Mouse (Mus musculus) brain, adult 2 months (tissue): ENCODE measurements around the gene Rarg.

Experiments
- DNase-seq: peaks from one replicate; pipeline ENCODE4 v3.0.0; 2011; ENCODE audit warnings: low read depth, low spot score

Gene Rarg

DNA sequence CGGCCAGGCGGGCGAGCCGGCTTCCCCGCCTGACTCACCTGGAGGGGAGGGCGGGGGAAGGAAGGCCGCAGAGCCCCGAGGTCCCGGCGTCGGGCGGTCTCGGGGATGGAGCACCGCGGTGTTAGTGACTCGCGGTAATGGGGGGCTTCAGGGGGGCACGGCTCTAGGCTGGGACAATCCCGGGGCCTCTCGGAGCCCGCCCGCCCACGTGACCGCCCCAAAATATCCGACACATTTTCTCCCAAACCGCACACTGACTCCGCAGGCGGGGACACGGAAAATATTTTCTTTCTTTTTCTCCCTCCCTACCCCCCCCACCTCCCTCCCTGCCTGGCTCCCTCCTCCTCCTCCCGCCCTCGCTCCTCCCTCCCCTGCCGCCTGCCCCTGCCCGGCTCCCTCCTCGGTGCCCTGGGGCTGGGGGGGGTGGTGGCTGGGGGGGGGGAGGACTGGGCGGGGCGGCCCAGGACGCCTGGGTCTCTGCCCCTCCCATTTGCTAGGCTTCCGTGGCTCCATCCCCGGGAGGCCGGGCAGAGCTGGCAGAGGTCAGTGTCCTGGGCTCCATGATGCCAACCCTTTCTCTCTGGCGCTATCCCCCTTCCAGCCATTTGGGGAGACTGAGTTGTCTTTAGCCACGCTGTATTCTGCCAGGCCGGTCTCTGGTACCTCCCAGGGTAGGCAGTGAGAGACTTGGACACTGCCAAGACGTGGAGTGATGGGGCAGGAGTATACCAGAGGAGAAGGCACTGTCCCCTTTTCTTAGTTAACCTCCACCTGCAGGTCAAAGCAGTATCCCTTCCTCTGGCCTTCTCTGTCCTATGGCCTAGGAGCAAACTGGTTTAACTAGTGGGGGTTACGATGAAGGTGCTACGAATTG, at the start of gene Rarg:
Gene Rarg (minus strand): TSS at position 316 of the 874 bp plus-strand sequence.
- DNase-seq = peak; percentile 71

DNA sequence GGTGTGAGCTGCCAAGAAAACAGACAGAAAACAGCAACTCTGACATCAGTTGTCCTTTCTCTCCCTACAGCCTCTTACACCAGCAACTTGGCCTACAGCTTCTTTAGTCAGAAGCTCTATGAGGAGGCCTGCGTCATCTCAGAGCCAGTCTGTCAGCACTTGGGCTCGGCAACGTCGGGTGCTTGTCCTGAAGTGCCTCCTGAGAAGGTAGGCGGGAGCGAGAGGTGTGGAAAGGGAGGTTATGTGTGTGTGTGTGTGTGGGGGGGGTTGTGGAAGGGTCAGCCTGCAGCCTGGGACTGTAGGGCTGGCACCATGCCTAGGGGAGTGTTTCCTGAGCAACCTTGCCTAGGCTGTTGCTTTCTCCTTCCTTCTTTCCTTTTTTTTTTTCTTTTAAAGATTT, 45.2 kb upstream of the Rarg start:
- DNase-seq = no peak

DNA sequence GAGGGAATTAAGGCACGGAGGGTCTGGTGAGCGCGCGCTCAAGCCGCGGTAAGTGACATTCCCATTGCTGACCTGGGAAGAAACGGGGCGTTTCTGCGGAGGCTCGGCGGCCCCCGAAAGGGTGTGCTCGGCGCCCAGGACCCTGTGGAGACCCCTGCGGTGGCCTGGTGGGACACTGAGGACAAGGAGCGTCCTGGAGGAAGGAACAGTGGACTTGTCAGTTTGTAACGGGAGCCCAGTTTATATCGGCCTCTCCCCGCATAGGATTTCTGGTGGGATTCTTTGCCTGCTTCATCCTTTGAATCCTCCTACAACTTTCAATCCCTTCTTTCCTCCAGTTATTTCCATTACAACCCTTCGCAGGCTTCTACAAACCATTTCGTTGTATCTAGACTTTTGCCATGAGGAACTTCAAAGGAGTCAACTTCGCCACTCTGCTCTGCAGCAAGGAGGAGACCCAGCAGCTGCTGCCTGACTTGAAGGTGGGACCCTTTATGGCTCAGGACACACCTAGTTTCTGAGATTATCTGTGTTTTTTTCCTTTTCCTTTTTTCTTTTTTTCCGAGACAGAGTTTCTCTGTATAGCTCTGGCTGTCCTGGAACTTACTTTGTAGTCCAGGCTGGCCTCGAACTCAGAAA, 39.2 kb upstream of the Rarg start:
- DNase-seq = no peak

DNA sequence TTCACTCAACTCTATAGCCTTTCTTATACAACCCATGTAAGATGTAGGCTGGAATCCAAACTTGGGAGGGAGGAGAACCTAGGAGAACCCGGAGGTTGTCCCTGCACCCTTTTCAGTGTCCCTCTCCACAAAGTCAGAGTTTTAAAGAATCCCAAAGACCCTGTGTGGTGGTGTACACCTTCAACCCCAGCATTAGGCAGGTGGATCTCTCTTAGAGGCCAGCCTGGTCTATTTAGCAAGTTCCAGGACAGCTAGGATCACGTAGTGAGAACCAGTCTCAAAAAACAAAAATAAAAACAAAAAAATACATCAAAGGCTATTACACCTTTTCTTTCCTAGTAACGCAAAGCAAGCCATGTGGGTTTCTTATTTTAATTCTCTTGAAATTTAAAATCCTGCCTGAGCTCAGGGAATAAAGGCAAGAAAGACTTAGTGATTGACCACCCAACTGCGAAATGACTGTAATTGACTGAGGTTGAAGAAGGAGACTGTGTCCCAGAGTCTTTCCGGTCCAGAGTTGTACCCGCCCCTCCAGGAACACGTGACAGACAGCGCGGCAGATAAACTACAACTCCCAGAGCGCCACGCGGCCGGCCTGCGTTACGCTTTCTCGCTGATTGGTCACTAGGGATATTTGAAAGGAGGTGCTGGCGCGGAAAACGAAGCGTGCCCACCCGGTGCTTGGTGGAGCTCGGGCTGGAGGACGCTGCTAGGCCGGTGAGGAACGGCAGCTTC, 38.5 kb upstream of the Rarg start, which contains the start of gene Espl1:
Gene Espl1 (plus strand): TSS at position 634 of the 735 bp plus-strand sequence.
- peak; percentile 95 for DNase-seq

DNA sequence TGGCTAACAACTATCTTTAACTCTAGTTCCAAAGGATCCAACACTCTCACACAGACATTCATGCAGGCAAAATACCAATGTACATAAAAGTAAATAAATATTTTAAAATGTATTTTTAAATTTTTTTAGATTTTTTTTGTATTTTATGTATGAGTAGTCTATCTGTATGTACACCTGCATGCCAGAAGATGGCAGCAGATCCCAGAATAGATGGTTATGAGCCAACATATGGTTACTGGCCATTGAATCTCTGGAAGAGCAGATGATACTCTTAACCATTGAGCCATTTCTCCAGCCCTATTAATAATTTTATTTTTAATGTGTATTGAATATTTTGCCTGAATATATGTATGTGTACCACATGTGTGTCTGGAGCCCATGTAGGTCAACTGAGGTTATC, 30.1 kb upstream of the Rarg start:
- peak; percentile 77 for DNase-seq

DNA sequence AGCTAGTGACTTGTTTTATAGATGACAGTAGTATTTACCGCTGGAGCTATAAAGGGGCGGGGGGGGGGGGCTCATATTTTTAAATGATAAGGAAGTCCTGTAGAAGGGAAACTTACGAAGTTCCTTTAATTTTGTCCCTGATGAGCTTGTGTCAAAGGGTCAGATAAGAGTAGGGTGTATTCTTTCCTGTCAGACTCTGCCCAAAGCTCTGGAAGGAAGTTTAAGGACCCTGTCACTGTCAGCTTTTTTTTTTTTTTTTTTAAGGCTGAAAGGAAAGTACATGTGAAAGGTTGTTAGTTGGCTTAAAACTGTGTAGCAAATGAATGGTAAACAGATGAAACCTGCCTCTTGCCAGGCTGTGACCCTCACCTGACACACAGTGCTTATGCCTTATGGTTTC, 26.3 kb upstream of the Rarg start:
- DNase-seq = no peak

DNA sequence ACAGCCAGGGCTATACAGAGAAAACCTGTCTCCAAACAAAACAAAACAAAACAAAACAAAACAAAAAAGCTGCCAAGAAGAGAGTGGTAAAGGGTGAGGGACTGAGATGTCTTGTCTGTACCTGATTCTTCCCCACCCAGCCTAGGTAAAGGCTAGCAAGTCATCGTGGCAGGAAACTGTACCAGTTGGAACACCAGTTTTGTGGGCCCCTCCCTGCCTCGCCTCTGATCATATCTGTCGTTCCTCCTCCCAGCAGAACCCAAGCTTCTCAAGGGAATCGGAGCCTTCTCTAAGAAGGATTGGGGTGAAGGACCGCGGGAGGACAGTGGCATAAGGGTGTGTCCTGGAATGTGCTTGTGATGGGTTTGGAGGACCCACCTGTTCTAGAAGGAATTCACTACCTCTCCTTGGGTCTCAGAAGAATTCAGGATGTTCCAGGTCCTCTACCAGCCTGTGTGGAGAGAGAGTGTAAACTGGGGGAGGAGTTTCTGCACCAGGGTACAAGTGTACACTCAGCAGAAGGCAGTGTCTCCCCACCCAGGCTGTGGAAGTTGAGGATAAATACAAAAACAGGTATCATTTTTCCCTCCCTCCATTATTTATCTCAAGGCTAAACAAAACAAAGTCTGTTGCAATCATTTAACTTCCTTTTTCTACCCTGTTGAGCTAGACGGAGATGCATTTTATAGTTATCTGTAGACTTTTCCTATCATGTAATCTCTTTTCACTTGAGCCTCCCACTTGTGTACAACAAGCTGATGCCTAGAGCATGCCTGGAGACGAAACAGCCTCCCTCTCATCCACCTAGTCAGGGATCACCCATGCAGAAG, 25.4 kb upstream of the Rarg start:
- no peak for DNase-seq

DNA sequence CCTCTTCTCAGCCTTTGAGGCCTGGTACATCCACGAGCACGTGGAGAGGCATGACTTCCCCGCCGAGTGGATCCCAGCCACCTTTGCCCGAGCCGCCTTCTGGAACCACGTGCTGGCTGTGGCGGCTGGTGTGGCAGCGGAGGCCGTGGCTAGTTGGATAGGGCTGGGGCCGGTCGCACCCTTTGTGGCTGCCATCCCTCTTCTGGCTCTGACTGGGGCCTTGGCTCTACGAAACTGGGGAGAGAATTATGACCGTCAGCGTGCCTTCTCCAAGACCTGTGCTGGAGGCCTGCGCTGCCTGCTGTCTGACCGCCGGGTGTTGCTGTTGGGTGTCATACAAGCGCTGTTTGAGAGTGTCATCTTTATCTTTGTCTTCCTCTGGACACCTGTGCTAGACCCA, 23.3 kb upstream of the Rarg start:
- DNase-seq = no peak

DNA sequence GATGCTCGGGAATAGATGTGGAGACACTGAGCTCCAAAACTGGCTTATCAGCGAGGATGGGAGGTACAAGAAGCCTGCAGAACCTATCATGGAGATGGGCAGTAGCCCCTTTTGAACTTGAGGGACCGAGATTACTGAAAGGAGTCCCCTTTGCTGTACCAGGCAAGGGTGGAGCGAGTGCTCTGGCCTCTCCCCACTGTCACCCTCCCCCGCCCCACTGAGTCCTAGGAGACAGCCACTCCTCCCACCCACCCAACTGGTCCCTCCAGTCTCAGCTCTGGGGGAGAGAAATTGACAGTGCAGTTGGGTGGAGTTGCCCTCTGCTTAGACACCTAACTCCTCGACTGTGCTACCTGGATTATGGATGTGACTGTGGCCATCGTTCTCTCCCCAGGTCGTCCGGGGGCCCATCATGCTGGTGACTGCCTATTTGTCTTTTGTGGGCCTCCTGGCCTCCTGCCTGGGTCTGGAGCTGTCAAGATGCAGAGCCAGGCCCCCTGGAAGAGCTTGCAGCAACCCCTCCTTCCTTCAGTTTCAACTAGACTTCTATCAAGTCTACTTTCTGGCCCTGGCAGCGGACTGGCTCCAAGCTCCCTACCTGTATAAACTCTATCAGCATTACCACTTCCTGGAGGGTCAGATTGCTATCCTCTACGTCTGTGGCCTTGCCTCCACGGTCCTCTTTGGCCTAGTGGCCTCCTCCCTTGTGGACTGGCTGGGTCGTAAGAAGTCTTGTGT, 22.6 kb upstream of the Rarg start:
- DNase-seq = peak; percentile 70

DNA sequence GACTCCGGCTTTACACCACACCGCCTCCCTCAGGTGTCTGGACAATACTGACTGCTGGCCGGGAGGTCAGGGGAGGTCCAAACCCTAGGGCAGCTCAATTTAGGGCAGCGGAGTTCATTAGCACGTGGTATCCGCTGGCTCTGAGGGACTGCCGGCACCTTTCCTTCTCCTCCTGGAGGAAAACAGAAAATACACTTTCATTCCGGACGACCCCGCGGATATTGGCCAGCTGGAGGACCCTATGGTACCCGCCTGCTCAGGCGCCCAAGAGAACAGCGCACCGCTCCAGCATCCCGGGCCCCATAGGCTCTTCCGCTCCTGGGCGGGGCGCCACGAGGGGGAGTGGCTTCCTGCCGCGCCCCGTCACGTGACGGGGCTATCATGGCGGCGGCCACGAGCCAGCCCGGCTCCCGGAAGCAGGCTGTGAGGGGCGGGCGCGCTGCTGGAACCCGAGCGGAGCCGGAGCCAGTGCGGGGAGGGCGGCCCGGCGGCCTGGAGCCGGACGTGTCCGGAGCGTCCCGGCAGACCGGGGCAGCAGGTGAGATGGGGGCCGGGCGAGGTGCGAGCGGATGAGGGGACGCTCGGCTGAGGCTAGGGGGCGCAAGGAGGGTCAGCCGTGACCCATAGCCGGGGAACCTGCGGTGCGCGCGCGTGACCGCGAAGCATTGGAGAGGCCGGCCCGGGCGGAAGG, 21.9 kb upstream of the Rarg start, which contains the start of gene Mfsd5:
Gene Mfsd5 (plus strand): TSS at position 363 of the 691 bp plus-strand sequence.
- peak; percentile 95 for DNase-seq

DNA sequence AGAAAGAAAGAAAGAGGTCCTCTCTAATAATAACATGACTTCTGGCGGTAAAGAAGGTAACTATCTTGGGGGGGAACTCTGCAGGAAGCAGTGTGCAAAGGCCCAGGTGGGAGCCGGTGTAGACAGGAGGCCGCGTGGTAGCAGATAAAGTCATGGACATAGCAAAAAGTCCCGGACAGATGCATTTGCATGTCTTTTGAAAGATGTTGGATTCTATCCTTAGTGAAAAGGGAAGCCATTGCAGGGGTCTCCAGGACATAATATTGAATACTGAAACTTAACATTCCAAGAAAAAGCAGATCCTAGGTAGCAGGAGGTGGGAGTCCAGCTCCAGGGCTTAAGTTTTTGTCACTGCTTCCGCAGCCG, 21.4 kb upstream of the Rarg start:
- DNase-seq = no peak

DNA sequence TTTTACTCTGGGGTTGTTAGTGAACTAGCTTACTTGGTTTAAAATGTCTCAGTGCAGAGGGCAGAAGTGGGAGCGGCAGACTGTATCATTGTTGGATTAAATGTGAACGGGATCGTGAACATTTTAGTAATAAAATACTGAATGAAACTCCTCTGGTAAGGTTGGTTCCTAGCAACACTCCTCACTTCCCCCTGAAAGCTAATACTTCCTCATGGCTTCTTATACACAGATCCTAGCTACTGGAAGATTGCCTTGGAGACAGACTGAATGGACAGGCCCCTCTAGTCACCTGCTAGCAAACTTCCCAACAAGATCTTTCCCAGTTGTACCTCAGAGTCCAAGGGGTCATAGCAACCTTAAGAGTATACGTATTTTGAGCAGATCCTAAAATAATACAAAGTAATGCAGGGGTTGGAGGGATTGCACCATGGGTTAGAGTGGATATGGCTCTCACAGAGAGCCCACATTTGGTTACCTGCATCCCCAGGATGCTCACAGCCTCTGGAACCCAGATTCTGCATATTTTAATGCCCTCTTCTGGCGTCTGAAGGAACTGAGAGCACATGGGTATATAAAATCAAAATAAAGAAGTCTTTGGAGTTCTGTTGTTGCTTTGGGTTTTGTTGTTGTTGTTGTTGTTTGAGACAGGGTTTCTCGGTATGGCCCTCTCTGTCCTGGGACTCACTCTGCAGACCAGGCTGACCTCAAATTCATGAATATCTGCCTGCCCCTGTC, 16.8 kb upstream of the Rarg start:
- DNase-seq = no peak

DNA sequence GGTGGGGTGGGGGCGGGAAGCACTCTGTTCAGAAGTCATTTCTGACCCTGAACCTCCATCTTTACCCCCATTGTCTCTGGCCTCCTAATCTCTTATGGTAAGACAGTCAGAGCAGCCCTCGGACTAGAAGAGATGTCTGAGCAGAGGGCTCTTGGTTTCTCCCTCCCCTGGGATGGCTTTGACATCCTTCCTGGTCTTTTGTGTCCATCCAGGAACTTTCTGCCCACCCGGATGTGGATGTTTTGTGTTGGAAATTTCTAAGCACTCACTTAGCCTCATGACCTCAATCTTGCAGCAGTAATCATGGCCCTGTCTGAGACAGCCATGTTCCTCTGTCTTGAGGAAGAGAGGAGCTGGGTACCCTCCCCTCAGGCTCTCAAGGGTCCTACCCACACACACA, 14.1 kb upstream of the Rarg start:
- no peak for DNase-seq

DNA sequence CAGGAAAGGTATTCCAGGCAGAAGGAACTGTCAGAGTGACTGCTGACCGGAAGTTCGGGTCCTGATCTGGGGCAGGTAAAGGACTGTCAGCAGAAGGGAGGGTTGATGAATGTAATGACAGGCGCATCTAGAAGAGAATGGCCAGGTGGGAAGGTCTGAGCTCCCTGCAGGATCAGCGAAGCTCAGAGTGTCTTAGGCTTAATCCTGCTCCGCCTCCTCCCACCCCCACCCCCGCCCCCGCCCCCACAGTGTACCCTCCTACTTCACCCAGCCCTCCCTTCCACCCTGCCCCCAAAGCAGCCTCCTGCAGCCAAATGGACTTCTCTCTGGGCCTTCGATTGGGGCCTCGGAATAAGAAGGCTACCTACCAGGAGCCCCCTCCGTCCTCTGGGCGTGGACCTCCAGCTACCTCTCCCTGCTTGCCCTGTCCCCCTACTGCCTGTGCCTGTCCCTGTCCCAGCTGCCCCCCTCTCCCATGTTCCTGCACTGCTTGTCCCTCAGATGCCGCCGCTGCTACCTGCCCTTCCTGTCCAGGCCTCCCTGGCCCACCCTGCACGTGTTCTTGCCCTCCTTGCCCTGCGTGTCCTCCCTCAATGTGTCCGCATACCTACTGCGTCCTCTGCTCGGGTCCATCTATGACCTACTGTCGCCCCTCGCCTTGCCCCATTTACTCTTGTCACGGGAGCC, 13.1 kb upstream of the Rarg start, which contains the start of gene Gm9918:
Gene Gm9918 (plus strand): TSS at position 290 of the 687 bp plus-strand sequence.
- no peak for DNase-seq

DNA sequence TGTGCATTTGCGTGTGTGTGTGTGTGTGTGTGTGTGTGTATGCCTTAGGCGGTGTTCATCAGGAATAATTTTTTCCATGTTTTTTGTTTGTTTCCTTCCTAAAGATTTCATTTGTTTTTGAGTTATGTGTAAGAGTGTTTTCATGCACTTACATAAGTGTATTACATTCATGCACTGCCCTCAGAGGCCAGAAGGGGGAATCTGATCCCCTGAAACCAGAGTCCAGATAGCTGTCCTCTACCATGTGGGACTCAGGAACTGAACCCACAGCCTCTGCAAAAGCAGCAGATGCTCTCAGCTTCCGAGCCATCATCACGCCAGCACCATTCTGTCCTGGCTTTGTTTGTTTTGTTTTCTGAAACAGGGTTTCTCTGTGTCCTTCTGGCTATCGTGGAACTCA, 8.2 kb upstream of the Rarg start:
- DNase-seq = no peak

DNA sequence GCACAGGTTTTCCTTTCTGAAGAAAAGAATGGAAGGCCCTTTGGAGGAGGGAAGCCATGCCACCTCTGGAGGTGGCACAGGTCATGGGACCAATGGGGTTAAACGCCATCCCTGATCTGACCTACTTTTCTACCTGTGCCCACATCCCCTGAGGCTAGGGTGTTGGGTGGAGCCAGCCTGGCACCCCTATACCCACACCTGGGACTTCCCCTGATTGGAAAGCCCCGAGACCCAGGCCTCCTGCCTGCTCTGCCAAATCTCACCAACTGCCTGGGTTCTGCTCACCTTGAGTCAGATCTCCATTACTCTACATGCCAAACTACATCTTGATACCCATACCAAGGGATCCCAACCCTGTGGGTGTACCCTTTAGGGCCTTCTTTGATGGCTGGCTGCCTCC, 5.7 kb upstream of the Rarg start:
- DNase-seq = no peak

DNA sequence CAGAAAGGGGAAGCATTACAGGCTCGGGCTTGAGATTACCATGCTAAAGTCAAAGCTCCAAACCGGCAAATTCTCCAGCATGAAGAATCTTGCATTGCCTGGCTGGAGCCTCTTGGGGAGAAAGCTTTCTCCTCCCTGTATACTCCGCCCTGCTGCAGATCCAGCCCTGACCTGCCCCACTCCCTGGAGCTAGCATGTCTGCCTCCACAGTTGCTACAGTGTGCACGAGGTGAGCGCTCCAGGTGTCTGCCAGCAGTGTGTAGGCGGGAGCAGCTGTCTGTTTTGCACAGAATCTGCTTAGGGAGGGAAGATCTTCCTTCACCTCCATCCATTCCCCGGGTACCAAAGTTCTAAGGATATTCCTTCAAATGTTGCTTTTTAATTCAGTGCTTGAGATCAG, 5.3 kb upstream of the Rarg start:
- peak; percentile 82 for DNase-seq

DNA sequence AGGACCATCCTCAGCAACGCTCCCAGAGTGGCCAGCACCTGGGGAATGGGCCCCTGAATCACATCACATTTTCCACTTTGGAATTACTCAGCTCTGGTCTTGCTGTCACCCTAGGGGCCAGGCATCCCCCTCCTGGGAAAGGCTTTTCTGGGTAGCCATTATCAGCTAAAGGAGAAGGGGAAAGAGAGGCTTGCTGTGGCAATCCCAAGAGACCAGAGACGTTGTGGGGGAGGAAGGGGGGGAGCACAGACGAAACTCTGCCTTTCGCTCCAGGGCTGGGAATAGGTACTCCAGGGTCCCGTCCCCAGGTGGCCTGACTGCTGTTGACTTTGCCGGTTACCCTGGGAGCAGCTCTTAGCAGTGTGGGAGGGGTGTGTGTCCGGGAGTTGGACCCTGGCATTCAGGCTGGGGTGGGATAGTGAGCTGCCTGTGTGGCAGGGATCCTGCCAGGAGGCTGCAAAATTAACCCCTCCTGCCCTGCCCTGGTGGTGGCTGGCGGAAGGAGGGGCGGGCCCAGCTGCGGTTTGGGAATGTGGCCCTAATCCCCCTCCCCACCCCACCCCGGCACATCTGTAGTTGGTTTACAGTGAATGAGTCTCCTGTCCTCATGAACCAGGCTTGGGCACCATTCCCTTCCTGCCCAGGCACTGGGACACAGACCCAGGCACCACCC, 1.4 kb upstream of the Rarg start:
- DNase-seq = no peak
